Mouse (Mus musculus): ENCODE data around the gene Ccl9. TPM values are rescaled to one million over a fixed set of nuclear protein-coding genes. Genes with fewer than 3 reads are reported as not detected.

The Ccl9 gene
- not detected for polyA plus RNA-seq (2017; shearing (Covaris generic))

GRCm38 (mm10) chr11:83578186-83578760 lies at the start of gene Ccl9:
Ccl9 (minus strand) TSS chr11:83578636.

GRCm38 (mm10) chr11:83592853-83593252 lies 14.4 kb upstream of the Ccl9 start, which contains the start of gene Ccl6:
Ccl6 (minus strand) TSS chr11:83593087.

GRCm38 (mm10) chr11:83530360-83530759 lies 48.1 kb downstream of the Ccl9 start, which contains the start of gene Ccl5:
Ccl5 (minus strand) TSS chr11:83530518.

Other genes with a start within 250 kb of the Ccl9 start
- gene Rasl10b, start 169.5 kb downstream of the Ccl9 start, polyA plus RNA-seq (2017; shearing (Covaris generic)): not detected
- not detected for gene Gas2l2, start 149.2 kb downstream of the Ccl9 start, polyA plus RNA-seq (2017; shearing (Covaris generic))
- gene 1700020L24Rik, start 141.0 kb downstream of the Ccl9 start, polyA plus RNA-seq (2017; shearing (Covaris generic)): 1.4 TPM
- gene Mmp28, start 115.6 kb downstream of the Ccl9 start, polyA plus RNA-seq (2017; shearing (Covaris generic)): not detected
- gene Taf15, start 105.5 kb downstream of the Ccl9 start, polyA plus RNA-seq (2017; shearing (Covaris generic)): 17.2 TPM
- 0.10 TPM for gene Heatr9, start 56.5 kb downstream of the Ccl9 start, polyA plus RNA-seq (2017; shearing (Covaris generic))
- 80.8 TPM for gene Ccl5, start 48.1 kb downstream of the Ccl9 start, polyA plus RNA-seq (2017; shearing (Covaris generic))
- gene Ccl6, start 14.5 kb upstream of the Ccl9 start, polyA plus RNA-seq (2017; shearing (Covaris generic)): 1.4 TPM
- gene Rpl9-ps1, start 67.0 kb upstream of the Ccl9 start, polyA plus RNA-seq (2017; shearing (Covaris generic)): not detected
- 0.31 TPM for gene Ccl3, start 70.7 kb upstream of the Ccl9 start, polyA plus RNA-seq (2017; shearing (Covaris generic))
- 2.0 TPM for gene Ccl4, start 83.9 kb upstream of the Ccl9 start, polyA plus RNA-seq (2017; shearing (Covaris generic))
- gene Wfdc17, start 125.4 kb upstream of the Ccl9 start, polyA plus RNA-seq (2017; shearing (Covaris generic)): 0.47 TPM
- gene Wfdc18, start 130.4 kb upstream of the Ccl9 start, polyA plus RNA-seq (2017; shearing (Covaris generic)): not detected
- gene Wfdc21, start 168.3 kb upstream of the Ccl9 start, polyA plus RNA-seq (2017; shearing (Covaris generic)): not detected
- 35.8 TPM for gene Heatr6, start 175.1 kb upstream of the Ccl9 start, polyA plus RNA-seq (2017; shearing (Covaris generic))